Mouse (Mus musculus) liver, embryonic 14.5 days (tissue): ENCODE results near the gene Ppif. TPM values are rescaled to one million over a fixed set of nuclear protein-coding genes. Genes with fewer than 3 reads are reported as not detected.
A peak's percentile ranks its signal among the peaks of the same experiment; 100 is the strongest.

Experiments
- ATAC-seq: fragments of 200-750 bp; cut with Nextera tagmentation; 2 replicates; pipeline ENCODE4 v1.8.0; 2017; ENCODE audit warnings: moderate number of reproducible peaks, mild to moderate bottlenecking, moderate library complexity; ENCODE audit not compliant: insufficient read depth
- DNase-seq, 3 experiments: peaks; one replicate each; pipeline ENCODE4 v3.0.0-alpha.2; 2012 to 2013; ENCODE audit warnings: low read depth in 3 of 3, low spot score in 3 of 3
- H3K27ac ChIP-seq: fragments of 300-500 bp; sonication (generic); 2 replicates; pipeline ENCODE4 v1.5.1; 2014; ENCODE audit warnings: moderate library complexity, mild to moderate bottlenecking, control low read depth, inconsistent platforms
- H3K27me3 ChIP-seq: fragments of 300-500 bp; sonication (generic); 2 replicates; pipeline ENCODE4 v1.6.1; 2014; ENCODE audit warnings: mild to moderate bottlenecking, low read length, moderate library complexity; ENCODE audit not compliant: control insufficient read depth, insufficient read depth
- H3K36me3 ChIP-seq: fragments of 300-500 bp; sonication (generic); replicated peaks from 2 replicates; pipeline ENCODE4 v1.6.1; 2014; ENCODE audit warnings: low read depth; ENCODE audit not compliant: control insufficient read depth, insufficient read depth
- H3K4me1 ChIP-seq, 2 experiments: fragments of 200-500 bp in 1 of 2; fragments of 300-500 bp in 1 of 2; sonication (generic) in 1 of 2; replicated peaks; 2 replicates each; pipeline ENCODE4 v1.6.1; 2012 to 2014; ENCODE audit warnings: antibody characterized with exemption in 1 of 2, inconsistent platforms in 1 of 2, low read length in 1 of 2; ENCODE audit not compliant: control insufficient read depth in 2 of 2, insufficient read depth in 2 of 2
- H3K4me2 ChIP-seq: fragments of 300-500 bp; sonication (generic); 2 replicates; pipeline ENCODE4 v1.6.1; 2014; ENCODE audit warnings: low read depth, mild to moderate bottlenecking, control low read depth, moderate library complexity
- H3K4me3 ChIP-seq, 2 experiments: fragments of 200-500 bp in 1 of 2; fragments of 300-500 bp in 1 of 2; sonication (generic) in 1 of 2; 2 replicates each; pipeline ENCODE4 v1.5.1; 2012 to 2014; ENCODE audit warnings: low read depth in 2 of 2, low read length in 2 of 2, mild to moderate bottlenecking in 2 of 2, control low read depth in 1 of 2, inconsistent platforms in 1 of 2, moderate library complexity in 1 of 2; ENCODE audit not compliant: insufficient read depth in 1 of 2
- H3K9ac ChIP-seq: fragments of 300-500 bp; sonication (generic); replicated peaks from 2 replicates; pipeline ENCODE4 v1.6.1; 2014; ENCODE audit warnings: mild to moderate bottlenecking, control low read depth, moderate library complexity
- H3K9me3 ChIP-seq: fragments of 300-500 bp; sonication (generic); 2 replicates; pipeline ENCODE4 v1.6.1; 2016; ENCODE audit warnings: low read length, mixed read lengths; ENCODE audit not compliant: control insufficient read depth
- CTCF ChIP-seq: IDR thresholded peaks from 2 replicates; pipeline ENCODE4 v1.5.1; 2016; ENCODE audit warnings: antibody characterized with exemption, low read depth, control low read depth
- EP300 ChIP-seq: IDR thresholded peaks from 2 replicates; pipeline ENCODE4 v1.6.1; 2016; ENCODE audit warnings: antibody characterized with exemption, low read depth
- WGBS: fragments of 180-500 bp; shearing (Covaris S2); extraction: QIAGEN DNeasy Blood & Tissue Kit; methylation state at CpG from one replicate; pipeline ENCODE4 v1.1.7; 2014; ENCODE audit not compliant: insufficient replicate concordance; 5-methylcytosine and 5-hydroxymethylcytosine counted together
- polyA plus RNA-seq, 2 experiments: library from polyadenylated mRNA; depleted of rRNA in 1 of 2; stranded (reverse) in 1 of 2; unstranded in 1 of 2; fragments of >200 nt; fragmentation: Nextera tagmentation in 1 of 2; extraction: Ambion mirVana in 1 of 2; gene quantifications; 2 replicates each; pipeline versions ENCODE4 v1.2.1 to v1.2.3; 2012 to 2014

Gene Ppif
- polyA plus RNA-seq, 2 experiments, result 28.8 to 44.2 TPM

GRCm38 (mm10) chr14:25695059-25695458, 1.1 kb downstream of the Ppif start:
- ATAC-seq, result peak; percentile 9; the same call in 1 of the 2 replicates
- Histone ChIP-seq H3K27me3 (no peaks in the 10 kb centered on the region), H3K4me3 (peak overlapping the region; percentile 71 to 81), H3K27ac (no peak overlapping the region), H3K4me2 (peak overlapping the region; percentile 83), H3K36me3 (peaks cover 7% of the 10 kb centered on the region), H3K4me1 (peaks cover 0 to 14% of the 10 kb centered on the region in 2 experiments; a peak in 2 of 4 replicates), H3K9me3 (no peaks in the 10 kb centered on the region), H3K9ac (peak overlapping the region; percentile 66)
- peak in 1 of 3 experiments; percentile 30 for DNase-seq
- TF ChIP-seq CTCF (no peak), EP300 (peak; percentile 46; the same call in 1 of the 2 replicates)
- 3% methylated on average over 6 of the region's 6 CpGs for WGBS

GRCm38 (mm10) chr14:25696356-25696755, 2.4 kb downstream of the Ppif start:
- H3K9me3 ChIP-seq, result no peaks in the 10 kb centered on the region
- TF ChIP-seq CTCF (no peak), EP300 (no peak)
- no peak overlapping the region for H3K27ac ChIP-seq
- H3K36me3 ChIP-seq, result peaks cover 7% of the 10 kb centered on the region
- H3K4me2 ChIP-seq, result no peak overlapping the region
- H3K4me3 ChIP-seq, result no peak overlapping the region
- ATAC-seq (no peak), DNase-seq (no peak)
- peaks cover 0 to 14% of the 10 kb centered on the region in 2 experiments; a peak in 2 of 4 replicates for H3K4me1 ChIP-seq
- WGBS, result 63% methylated on average over 2 of the region's 2 CpGs
- H3K9ac ChIP-seq, result no peak overlapping the region
- no peaks in the 10 kb centered on the region for H3K27me3 ChIP-seq

GRCm38 (mm10) chr14:25701986-25702385, 8.0 kb downstream of the Ppif start:
- no peak overlapping the region for H3K4me2 ChIP-seq
- H3K4me1 ChIP-seq, result no peaks in the 10 kb centered on the region
- H3K9me3 ChIP-seq, result no peaks in the 10 kb centered on the region
- TF ChIP-seq CTCF (peak; percentile 67), EP300 (no peak)
- no peak overlapping the region for H3K9ac ChIP-seq
- no peak overlapping the region for H3K4me3 ChIP-seq
- no peaks in the 10 kb centered on the region for H3K27me3 ChIP-seq
- peaks cover 7% of the 10 kb centered on the region for H3K36me3 ChIP-seq
- ATAC-seq (no peak), DNase-seq (no peak)
- H3K27ac ChIP-seq, result no peak overlapping the region

GRCm38 (mm10) chr14:25707691-25708181, 13.8 kb downstream of the Ppif start:
- Histone ChIP-seq H3K4me1 (peaks cover 8 to 38% of the 10 kb centered on the region in 2 experiments), H3K27me3 (no peaks in the 10 kb centered on the region), H3K9ac (no peak overlapping the region), H3K9me3 (no peaks in the 10 kb centered on the region), H3K36me3 (no peaks in the 10 kb centered on the region), H3K4me3 (no peak overlapping the region), H3K27ac (no peak overlapping the region), H3K4me2 (no peak overlapping the region)
- 24% methylated on average over 5 of the region's 5 CpGs for WGBS
- DNase-seq (no peak), ATAC-seq (no peak)
- TF ChIP-seq EP300 (no peak), CTCF (peak; percentile 75)

- H3K9ac ChIP-seq, result no peak overlapping the region
- H3K36me3 ChIP-seq, result no peaks in the 10 kb centered on the region
- no peaks in the 10 kb centered on the region for H3K27me3 ChIP-seq
- no peak overlapping the region for H3K4me3 ChIP-seq
- no peak overlapping the region for H3K27ac ChIP-seq
- DNase-seq (no peak), ATAC-seq (no peak)
- WGBS, result 61% methylated on average over 4 of the region's 4 CpGs
- peaks cover 8 to 38% of the 10 kb centered on the region in 2 experiments for H3K4me1 ChIP-seq
- H3K9me3 ChIP-seq, result no peaks in the 10 kb centered on the region
- TF ChIP-seq CTCF (no peak), EP300 (no peak)
- no peak overlapping the region for H3K4me2 ChIP-seq
Measured at GRCm38 (mm10) chr14:25708451-25708850, 14.5 kb downstream of the Ppif start.
